Mouse (Mus musculus) C2C12 (cell line): ENCODE measurements around the gene Fam129b. TPM values are rescaled to one million over a fixed set of nuclear protein-coding genes. Genes with fewer than 3 reads are reported as not detected.
"Not testable (repeated sequence)": the region's sequence is repeated elsewhere in the genome, so short reads cannot be mapped to it uniquely, and the experiment has no call there.

Source experiments
- H3K27me3 ChIP-seq: one replicate; pipeline ENCODE4 v1.6.1; 2011; ENCODE audit not compliant: control insufficient read depth, insufficient read depth, insufficient read length
- H3K36me3 ChIP-seq: one replicate; pipeline ENCODE4 v1.6.1; 2011; ENCODE audit not compliant: control insufficient read depth, insufficient read depth
- H3K4me3 ChIP-seq: one replicate; pipeline ENCODE4 v1.5.1; 2011; ENCODE audit warnings: mild to moderate bottlenecking, control low read depth; ENCODE audit not compliant: poor library complexity, insufficient read depth, severe bottlenecking
- H3K79me2 ChIP-seq: one replicate; pipeline ENCODE4 v1.6.1; 2011; ENCODE audit not compliant: control insufficient read depth, insufficient read depth
- H3K79me3 ChIP-seq: one replicate; pipeline ENCODE4 v1.6.1; 2011; ENCODE audit warnings: low read depth, control low read depth
- H3ac ChIP-seq: one replicate; pipeline ENCODE3; 2011; ENCODE audit warnings: low read depth; ENCODE audit not compliant: control insufficient read depth, insufficient read length
- CEBPB ChIP-seq: IDR thresholded peaks from one replicate; pipeline ENCODE4 v1.6.1; 2011; ENCODE audit warnings: low read depth, mild to moderate bottlenecking, control low read depth, moderate library complexity
- CTCF ChIP-seq: IDR thresholded peaks from one replicate; pipeline ENCODE4 v1.5.1; 2011; ENCODE audit not compliant: control insufficient read depth, insufficient read depth, insufficient read length
- FOSL1 ChIP-seq: IDR thresholded peaks from one replicate; pipeline ENCODE4 v1.8.0; 2011; ENCODE audit warnings: mild to moderate bottlenecking, low read length; ENCODE audit not compliant: poor library complexity, insufficient read depth, severe bottlenecking
- MAX ChIP-seq: IDR thresholded peaks from one replicate; pipeline ENCODE4 v1.6.1; 2011; ENCODE audit warnings: mild to moderate bottlenecking, control low read depth
- MYOD1 ChIP-seq: IDR thresholded peaks from one replicate; pipeline ENCODE4 v1.6.1; 2011; ENCODE audit warnings: low read depth; ENCODE audit not compliant: control insufficient read depth, insufficient read length
- MYOG ChIP-seq: IDR thresholded peaks from one replicate; pipeline ENCODE4 v1.6.1; 2011; ENCODE audit not compliant: control insufficient read depth, insufficient read length; ENCODE audit errors: extremely low read depth
- USF1 ChIP-seq: IDR thresholded peaks from one replicate; pipeline ENCODE4 v1.6.1; 2011; ENCODE audit warnings: low read depth, mild to moderate bottlenecking, control low read depth, moderate library complexity
- polyA plus RNA-seq: library from polyadenylated mRNA; unstranded; fragments of >200 nt; fragmentation: generic; extraction: Trizol; gene quantifications from one replicate; pipeline ENCODE4 v1.2.1, GENCODE M21; 2012; ENCODE audit warnings: missing spikeins

The Fam129b gene
- polyA plus RNA-seq, 1 experiment = 294 TPM

DNA sequence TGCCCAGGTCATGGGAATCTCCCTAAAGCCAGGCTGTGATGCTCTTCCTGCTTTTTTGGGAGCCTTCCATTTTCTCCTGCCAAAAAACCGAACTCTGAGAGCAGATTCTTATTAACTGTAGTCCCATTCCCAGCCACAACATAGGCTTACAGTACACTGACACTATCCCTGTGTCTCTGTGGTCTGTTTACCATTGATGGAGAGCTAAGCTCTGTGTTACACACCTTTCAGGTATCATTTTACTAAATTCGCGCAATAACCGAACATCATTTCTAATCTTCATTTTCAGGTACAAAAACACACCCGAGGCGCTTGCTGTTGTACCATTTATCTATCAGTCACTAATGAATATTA, 28.5 kb upstream of the Fam129b start:
- no peak overlapping the region for H3ac ChIP-seq
- no peak for TF ChIP-seq MYOG
- no peak for TF ChIP-seq CEBPB
- no peak for TF ChIP-seq FOSL1
- no peak for TF ChIP-seq MAX
- TF ChIP-seq USF1 = no peak
- no peak for TF ChIP-seq MYOD1
- TF ChIP-seq CTCF = no peak
- H3K79me3 ChIP-seq = peaks cover 25% of the 10 kb centered on the region
- H3K4me3 ChIP-seq = no peak overlapping the region
- H3K36me3 ChIP-seq = no peaks in the 10 kb centered on the region
- H3K79me2 ChIP-seq = peaks cover 40% of the 10 kb centered on the region
- H3K27me3 ChIP-seq = peaks cover 5% of the 10 kb centered on the region

DNA sequence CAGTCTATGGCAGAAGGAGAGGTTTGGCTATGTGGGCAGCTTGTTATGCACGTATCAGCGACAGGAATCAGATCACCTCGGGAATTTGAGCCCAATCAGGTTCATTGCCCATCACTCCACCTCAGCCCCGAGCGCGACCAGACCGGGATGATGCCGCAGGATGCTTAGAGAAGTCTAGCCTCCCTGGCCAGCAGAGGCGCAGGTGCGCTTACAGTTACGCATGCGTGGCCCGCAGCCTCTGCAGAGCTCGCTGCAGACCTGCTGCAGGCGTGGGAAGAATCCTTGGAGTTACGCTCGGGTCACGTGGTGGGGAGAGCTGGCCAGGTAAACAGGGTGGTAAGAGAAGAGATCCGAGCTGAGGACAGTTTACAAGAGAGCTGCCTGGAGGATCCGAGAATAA, 23.8 kb upstream of the Fam129b start:
- Histone ChIP-seq H3K79me3 (no peaks in the 10 kb centered on the region), H3K4me3 (no peak overlapping the region), H3K79me2 (no peaks in the 10 kb centered on the region), H3K27me3 (peaks cover 8% of the 10 kb centered on the region), H3ac (no peak overlapping the region), H3K36me3 (no peaks in the 10 kb centered on the region)
- TF ChIP-seq USF1 (peak; percentile 35), MAX (no peak), MYOD1 (no peak), CTCF (no peak)

DNA sequence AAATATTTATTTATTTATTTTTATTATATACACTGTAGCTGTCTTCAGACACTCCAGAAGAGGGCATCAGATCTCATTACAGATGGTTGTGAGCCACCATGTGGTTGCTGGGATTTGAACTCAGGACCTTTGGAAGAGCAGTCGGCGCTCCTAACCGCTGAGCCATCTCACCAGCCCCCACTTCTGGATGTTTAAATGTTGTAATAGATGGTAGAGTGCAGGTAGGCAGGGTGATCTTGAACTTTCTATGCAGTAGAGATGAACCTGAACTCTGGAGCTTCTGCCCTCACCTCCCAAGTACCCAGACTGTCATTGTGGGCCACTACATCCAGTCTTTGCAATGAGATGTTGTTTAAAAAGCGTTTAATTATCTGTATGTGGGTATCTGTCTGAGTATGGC, 22.2 kb upstream of the Fam129b start:
- not testable (repeated sequence) for H3K36me3 ChIP-seq, H3ac ChIP-seq, H3K79me2 ChIP-seq, H3K4me3 ChIP-seq, H3K27me3 ChIP-seq, H3K79me3 ChIP-seq

- Histone ChIP-seq H3K27me3 (peaks cover 8% of the 10 kb centered on the region), H3K4me3 (no peak overlapping the region), H3K79me3 (no peaks in the 10 kb centered on the region), H3K36me3 (no peaks in the 10 kb centered on the region), H3K79me2 (no peaks in the 10 kb centered on the region), H3ac (no peak overlapping the region)
- TF ChIP-seq FOSL1 (no peak), CTCF (peak; percentile 98), MAX (no peak)
Observed at GRCm38 (mm10) chr2:32854206-32854605, 21.7 kb upstream of the Fam129b start.

GRCm38 (mm10) chr2:32855046-32855785, 20.7 kb upstream of the Fam129b start:
- no peaks in the 10 kb centered on the region for H3K79me3 ChIP-seq
- no peak overlapping the region for H3K4me3 ChIP-seq
- H3K27me3 ChIP-seq = peaks cover 8% of the 10 kb centered on the region
- no peaks in the 10 kb centered on the region for H3K79me2 ChIP-seq
- no peaks in the 10 kb centered on the region for H3K36me3 ChIP-seq
- no peak for TF ChIP-seq MYOG
- TF ChIP-seq MAX = no peak
- no peak for TF ChIP-seq CTCF
- TF ChIP-seq USF1 = no peak
- no peak for TF ChIP-seq FOSL1
- no peak for TF ChIP-seq MYOD1
- no peak for TF ChIP-seq CEBPB
- H3ac ChIP-seq = no peak overlapping the region

DNA sequence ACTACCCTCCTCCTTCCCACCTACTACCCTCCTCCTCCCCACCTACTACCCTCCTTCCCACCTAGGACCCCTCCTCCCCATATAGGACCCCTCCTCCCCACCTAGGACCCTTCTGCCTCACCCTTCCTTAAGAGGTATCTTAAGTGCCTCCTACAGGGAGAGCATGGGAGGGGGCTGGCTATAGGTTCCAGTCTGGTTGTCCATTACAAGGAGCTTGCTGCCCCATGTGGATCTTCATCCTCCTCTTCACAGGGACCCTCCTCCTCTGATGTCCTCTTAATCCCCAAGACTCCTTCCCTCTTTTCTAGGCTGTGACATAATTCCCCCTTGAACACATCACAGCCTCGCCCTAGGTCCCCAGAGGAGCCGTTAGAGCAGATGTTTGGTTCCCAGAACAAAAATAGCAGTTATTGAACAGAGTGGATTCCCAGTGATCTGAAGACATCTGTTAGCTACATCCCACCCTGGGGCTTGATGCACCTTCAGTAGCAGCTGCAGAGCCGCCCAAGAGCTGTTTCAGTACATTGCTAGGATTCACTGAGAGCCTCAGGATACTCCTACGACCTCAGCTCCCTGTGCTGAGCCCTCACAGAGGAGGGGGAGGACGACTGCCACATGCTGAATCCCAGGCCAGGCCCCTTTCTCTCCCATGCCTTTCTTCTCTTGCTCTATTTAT, 20.0 kb upstream of the Fam129b start:
- Histone ChIP-seq H3ac (no peak overlapping the region), H3K79me2 (no peaks in the 10 kb centered on the region), H3K79me3 (no peaks in the 10 kb centered on the region), H3K27me3 (peaks cover 8% of the 10 kb centered on the region), H3K36me3 (no peaks in the 10 kb centered on the region), H3K4me3 (no peak overlapping the region)
- TF ChIP-seq CTCF (no peak), CEBPB (no peak), USF1 (no peak), FOSL1 (no peak), MYOD1 (no peak)
